Mouse (Mus musculus) left cerebral cortex, postnatal 10 days (tissue): Measurements from ENCODE around the gene Olfr701. TPM values are rescaled to one million over a fixed set of nuclear protein-coding genes. Genes with fewer than 3 reads are reported as not detected.

Source experiments
- DNase-seq, 2 experiments: peaks; one replicate each; pipeline ENCODE4 v3.0.0; 2021 to 2022; ENCODE audit warnings: low spot score in 2 of 2, mixed read lengths in 1 of 2; ENCODE audit errors: extremely low spot score in 1 of 2
- intact Hi-C: fragments of 180-260 bp; cut with DNase I; formaldehyde crosslinking; loops from one replicate; pipeline ENCODE4 v1.15.1; 2025
- total RNA-seq, 2 experiments: library from RNA; stranded (reverse); gene quantifications; 2 replicates each; pipeline ENCODE4 v1.2.3; 2021

Olfr701 gene
- total RNA-seq = not detected

DNA sequence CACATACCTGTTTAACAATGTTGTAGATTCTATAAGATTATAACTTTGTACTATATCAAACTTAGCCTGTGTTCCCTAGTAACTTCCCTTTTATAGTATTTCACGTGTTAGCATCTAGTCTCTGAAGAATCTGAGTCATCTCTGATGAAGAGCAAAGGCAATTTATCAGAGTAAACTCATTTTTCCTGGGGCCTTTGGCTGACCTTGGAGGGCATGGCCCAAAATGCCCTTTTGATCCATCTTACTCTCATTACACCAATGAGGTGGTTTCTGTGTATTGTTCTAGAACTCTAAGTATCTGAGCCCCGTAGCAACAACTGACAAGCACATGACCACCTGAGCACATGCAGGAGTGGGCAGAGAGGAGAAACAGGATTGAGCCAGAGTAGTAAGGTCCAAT lies at the start of gene Olfr701:
Olfr701 (plus strand) TSS at position 301 of the 400 bp plus-strand sequence.
- intact Hi-C loops = no loop called here
- DNase-seq = no peak

GRCm38 (mm10) chr7:106788330-106788729 lies 25.6 kb upstream of the Olfr701 start:
- intact Hi-C loops = no loop called here
- no peak for DNase-seq

DNA sequence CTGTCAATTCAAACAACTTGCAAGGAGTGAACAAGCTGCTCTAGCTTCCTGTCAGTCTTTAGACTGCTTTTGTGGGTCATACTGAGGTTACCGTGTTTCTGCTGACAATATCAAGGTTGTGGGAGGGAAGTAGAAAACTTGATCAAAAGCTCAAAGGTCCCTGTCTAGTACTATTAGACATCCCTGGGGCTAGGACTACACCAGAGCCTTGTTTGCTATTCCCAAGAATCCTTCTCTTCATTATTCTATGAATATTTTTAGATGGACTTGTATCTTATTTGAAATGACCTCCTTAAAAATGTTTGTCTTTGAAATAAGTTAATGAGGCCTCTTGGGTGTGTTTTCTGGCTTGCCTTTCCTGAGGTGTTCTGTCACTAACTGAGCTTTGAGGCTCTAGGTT lies 20.8 kb upstream of the Olfr701 start, which contains the start of gene Olfr699:
Olfr699 (minus strand) TSS at position 101 of the 400 bp plus-strand sequence.
- intact Hi-C loops = no loop called here
- DNase-seq = no peak

DNA sequence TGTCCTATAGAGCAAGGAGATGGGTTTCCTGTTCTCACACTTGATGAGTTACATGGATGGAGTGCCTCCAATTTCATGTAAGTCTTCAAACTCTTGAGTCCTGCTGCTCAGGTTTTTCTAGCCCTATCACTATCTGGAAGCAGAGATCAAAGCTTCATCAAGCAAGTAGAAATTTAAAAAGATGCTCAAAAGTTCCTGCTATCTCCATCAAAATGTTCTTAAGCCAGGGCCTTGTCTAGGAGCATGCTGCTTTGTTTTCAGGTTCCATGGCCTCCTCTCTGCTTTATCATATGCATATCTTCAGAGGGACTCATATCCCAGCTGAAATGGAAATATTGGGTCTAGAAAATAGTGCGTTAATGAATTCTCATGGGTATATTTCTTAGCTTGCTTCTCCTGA lies 5.2 kb upstream of the Olfr701 start, which contains the start of gene Olfr700:
Olfr700 (minus strand) TSS at position 101 of the 400 bp plus-strand sequence.
- intact Hi-C loops = no loop called here

GRCm38 (mm10) chr7:106815775-106816174 lies 1.8 kb downstream of the Olfr701 start:
- intact Hi-C loops = no loop called here
- DNase-seq = no peak

More for the DNA sequence above, 5.2 kb upstream of the Olfr701 start, which contains the start of gene Olfr700:
- DNase-seq = no peak

- intact Hi-C loops = no loop called here
- DNase-seq = no peak
Observed at GRCm38 (mm10) chr7:106818414-106818813, 4.5 kb downstream of the Olfr701 start.

DNA sequence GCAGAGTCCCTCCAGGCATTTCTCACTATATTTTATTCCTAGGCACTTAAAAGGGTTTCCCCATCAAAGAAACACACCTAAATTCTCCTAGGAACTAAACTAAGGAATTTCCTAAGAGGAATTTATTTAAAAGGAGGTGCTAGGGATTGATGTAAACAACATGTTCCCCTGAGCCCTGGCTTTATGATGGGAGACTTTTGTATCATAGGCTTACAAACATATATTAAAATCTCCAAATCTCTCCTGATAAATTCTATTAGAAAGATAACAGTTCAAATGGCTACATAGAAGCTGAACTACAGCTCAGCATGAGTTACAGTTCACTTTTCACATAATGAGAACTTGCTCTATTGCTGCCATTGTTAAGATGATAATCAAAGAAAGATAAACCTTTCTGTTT lies 19.9 kb downstream of the Olfr701 start, which contains the start of gene Olfr702:
Olfr702 (minus strand) TSS at position 101 of the 400 bp plus-strand sequence.
- intact Hi-C loops = no loop called here

GRCm38 (mm10) chr7:106843060-106843459 lies 29.1 kb downstream of the Olfr701 start, which contains the start of gene Olfr703:
Gene Olfr703 (plus strand): TSS chr7:106843360.
- intact Hi-C loops = no loop called here
- no peak for DNase-seq

More for the DNA sequence above, 19.9 kb downstream of the Olfr701 start, which contains the start of gene Olfr702:
- no peak for DNase-seq

- no peak for DNase-seq
- intact Hi-C loops = no loop called here
Observed at GRCm38 (mm10) chr7:106862885-106863284, 49.0 kb downstream of the Olfr701 start, which contains the start of gene Olfr704. Gene Olfr704 (plus strand): TSS chr7:106863185.

Other genes starting within 250 kb of the Olfr701 start
- not detected for gene Olfr693, start 133.5 kb upstream of the Olfr701 start, total RNA-seq
- not detected for gene Olfr694, start 122.3 kb upstream of the Olfr701 start, total RNA-seq
- not detected for gene Olfr695, start 97.7 kb upstream of the Olfr701 start, total RNA-seq
- not detected for gene Olfr697, start 71.7 kb upstream of the Olfr701 start, total RNA-seq
- not detected for gene Olfr698, start 58.7 kb upstream of the Olfr701 start, total RNA-seq
- gene Olfr699, start 20.9 kb upstream of the Olfr701 start, total RNA-seq = not detected
- not detected for gene Olfr700, start 5.3 kb upstream of the Olfr701 start, total RNA-seq
- not detected for gene Olfr702, start 19.8 kb downstream of the Olfr701 start, total RNA-seq
- not detected for gene Olfr703, start 29.2 kb downstream of the Olfr701 start, total RNA-seq
- gene Olfr704, start 49.1 kb downstream of the Olfr701 start, total RNA-seq = not detected
- gene Olfr705, start 62.8 kb downstream of the Olfr701 start, total RNA-seq = not detected
- gene Olfr706, start 74.0 kb downstream of the Olfr701 start, total RNA-seq = not detected
- gene Olfr707, start 87.1 kb downstream of the Olfr701 start, total RNA-seq = not detected
- not detected for gene Olfr1532-ps1, start 93.9 kb downstream of the Olfr701 start, total RNA-seq
- gene Olfr709-ps1, start 118.1 kb downstream of the Olfr701 start, total RNA-seq = not detected
- not detected for gene Olfr710, start 134.2 kb downstream of the Olfr701 start, total RNA-seq
- not detected for gene Olfr6, start 149.8 kb downstream of the Olfr701 start, total RNA-seq
- not detected for gene Olfr711, start 161.3 kb downstream of the Olfr701 start, total RNA-seq
- not detected for gene Olfr2, start 191.9 kb downstream of the Olfr701 start, total RNA-seq
- not detected for gene Olfr713, start 217.0 kb downstream of the Olfr701 start, total RNA-seq